Mouse (Mus musculus) spleen, adult 12 weeks (tissue): ENCODE data around the gene Faah.

Source experiments
- DNase-seq: peaks from one replicate; pipeline ENCODE4 v3.0.0; 2022; ENCODE audit warnings: low spot score

Gene Faah

GRCm38 (mm10) chr4:116000671-116001070, 17.1 kb downstream of the Faah start:
- no peak for DNase-seq

DNA sequence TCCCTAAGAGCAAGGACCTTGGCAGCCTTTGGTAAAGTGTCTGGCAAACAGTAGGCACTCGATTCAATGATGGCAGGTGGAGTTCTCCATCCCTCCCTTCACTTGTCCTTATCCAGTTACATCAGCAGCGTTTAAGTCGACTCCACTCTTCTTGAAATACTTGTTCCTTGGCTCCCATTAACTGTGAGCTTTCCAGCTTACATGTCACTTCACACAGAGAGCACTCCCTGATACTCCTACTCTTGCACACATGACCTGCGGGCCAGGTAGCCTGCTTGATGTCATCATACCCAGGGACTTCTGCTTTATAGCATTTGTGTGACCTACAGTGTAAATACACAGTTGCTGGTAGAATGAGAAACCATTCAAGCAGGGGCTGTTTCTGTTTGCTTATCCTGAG, 21.0 kb downstream of the Faah start:
- DNase-seq, result no peak

DNA sequence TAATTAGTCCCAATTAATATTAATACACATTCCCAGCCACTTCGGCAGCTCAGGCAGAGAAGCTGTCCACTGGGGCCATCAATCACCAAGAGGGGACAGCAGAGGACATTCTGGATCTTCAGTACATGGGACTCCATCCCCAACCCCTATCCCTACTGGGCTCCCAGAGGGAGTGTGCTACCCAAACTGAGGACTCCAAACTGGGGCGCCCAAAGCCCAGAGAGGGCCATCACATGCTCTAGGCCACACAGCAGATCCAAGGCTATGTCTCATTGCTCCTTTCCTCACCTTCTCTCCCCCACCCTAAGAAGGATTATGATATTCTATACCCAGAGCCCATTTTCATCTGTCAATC, 22.4 kb downstream of the Faah start:
- DNase-seq, result no peak

DNA sequence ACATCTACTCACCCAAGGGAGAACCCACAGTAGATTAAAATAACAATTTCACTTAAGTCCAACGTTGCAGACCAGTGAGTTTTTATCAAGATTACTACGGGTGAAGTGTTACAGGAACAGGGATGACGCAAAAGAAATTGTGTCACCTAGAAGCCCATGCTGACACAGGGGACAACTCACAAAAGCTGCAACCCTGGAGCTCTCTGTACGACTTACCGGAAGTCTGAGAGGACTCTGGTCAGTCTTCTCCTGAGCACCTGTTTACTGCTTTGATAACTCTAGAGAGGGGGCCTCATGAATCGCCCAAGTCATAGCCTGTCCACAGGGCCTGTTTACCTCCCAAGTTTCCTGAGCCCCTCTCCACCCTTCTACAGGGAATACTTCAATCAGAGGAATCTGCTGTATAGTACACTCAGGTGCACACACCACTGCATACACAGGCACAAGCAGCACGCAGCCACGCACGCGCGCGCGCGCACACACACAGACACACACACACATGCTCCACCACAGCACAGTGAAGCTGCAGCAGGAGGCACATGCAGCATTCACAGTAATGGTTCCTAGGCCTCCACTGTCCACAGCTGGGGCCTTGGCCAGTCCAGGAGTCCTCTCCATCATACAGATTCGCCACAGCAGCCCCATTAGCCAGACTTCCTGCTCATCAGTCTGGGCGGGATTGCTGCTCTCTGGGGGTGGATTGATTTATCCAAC, 22.9 kb downstream of the Faah start:
- DNase-seq, result no peak

DNA sequence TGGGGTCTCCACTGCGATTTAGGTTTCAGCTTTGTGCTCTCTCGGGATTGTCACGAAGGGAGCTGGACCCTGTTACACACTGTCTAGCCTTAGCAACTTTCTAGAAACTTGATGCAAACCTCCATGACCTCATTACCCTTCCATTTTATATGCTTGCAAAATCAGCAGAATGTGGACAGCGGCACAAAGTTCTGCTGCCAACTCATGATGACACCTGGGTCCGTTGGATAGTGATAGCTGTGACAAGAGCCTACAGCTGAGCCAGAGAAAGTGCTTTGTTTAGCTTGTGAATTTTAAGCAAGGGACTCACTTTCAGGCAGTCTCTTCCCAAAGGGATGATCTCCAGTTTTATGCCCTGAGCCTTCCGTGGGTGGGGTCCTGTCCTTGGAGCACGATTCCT, 28.3 kb downstream of the Faah start:
- no peak for DNase-seq

DNA sequence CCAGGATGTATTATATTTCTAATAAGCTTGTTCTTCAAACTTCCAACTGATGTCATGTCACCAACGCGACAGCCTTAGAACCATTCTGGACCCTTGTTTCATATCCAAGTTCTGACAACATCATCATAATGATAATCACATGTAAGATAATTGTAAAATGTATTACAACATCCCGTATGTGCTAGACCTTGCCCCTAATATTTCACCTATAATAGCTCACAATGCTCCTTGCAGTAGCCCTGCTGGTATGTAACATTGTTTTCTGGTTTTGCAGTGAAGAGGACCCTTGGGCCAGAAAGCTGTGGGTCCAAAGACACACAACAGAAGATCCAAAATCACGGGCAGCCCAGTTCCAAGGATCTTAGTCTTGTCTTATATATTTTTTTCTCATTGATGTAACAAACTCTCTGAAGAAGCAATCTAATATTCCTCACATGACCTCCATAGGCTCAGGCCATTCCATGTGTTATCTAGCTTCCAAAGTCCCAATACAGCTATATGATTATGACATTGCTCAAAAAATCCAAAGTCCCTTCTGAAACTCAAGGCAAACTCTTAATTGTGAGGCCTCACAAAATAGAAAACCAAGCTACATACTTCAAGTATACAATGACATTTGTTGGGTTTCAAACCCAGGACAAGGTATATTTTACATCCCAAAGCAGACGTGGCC, 29.7 kb downstream of the Faah start:
- DNase-seq, result no peak

DNA sequence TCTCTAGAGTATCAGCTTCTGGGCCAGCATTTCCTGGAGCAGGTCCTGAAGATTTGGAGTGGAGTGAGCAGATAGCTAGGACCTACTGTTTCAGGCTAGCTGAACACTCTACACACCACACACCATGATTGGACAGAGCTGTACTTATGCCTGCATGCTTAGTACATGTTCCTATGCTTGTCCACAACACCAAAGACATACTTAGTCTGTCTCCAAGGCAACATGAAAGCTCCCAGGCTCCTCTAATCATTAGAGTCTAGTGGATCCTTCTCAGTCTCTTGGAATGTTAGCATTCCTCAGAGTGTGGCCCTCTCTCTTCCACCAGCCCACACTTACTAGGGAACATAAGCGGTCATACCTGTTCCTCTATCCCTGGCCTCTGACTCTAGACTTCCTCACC, 30.3 kb downstream of the Faah start:
- no peak for DNase-seq

DNA sequence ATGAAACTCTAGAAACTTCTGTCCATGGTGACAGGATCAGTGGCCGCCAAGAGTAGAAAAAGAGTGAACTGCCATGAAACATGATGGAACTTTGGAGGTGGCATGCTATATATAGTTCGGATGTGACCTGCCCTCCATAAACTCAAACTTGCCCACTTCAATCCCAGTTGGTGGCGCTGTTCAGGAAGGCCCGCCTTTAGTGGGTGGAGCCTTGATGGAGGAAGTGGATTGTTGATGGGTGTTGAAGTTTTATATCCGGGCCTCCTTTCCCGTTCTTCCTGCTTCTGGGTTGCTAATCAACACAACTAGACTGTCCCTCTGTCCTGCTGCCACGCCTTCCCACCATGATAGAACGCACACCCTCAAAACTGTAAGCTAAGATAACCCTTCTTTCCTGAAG, 32.8 kb downstream of the Faah start:
- no peak for DNase-seq

- DNase-seq, result peak; percentile 55
Measured at GRCm38 (mm10) chr4:115984111-115984510, 33.6 kb downstream of the Faah start.

GRCm38 (mm10) chr4:115980676-115981075, 37.0 kb downstream of the Faah start:
- DNase-seq, result no peak

GRCm38 (mm10) chr4:115979437-115979836, 38.3 kb downstream of the Faah start:
- DNase-seq, result no peak

DNA sequence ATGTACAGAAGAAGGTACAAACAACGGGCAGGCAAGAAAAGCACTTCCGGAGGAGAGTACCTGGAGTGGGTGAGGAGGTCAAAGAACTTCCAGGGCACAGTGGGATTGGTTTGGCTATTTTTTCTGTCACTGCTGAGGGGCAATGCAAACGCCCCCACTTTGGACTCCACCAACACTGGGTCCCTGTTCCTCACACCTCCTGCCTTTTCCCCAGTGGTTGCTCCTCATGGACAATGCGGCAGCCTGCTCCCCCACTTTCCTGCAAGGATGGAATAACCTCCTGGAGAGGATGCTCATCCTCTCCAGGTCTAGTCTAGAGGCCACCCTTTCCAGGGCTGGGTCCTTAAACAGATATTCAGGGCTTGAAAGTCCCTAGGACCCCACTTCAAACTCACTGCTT, 38.8 kb downstream of the Faah start:
- DNase-seq, result no peak

DNA sequence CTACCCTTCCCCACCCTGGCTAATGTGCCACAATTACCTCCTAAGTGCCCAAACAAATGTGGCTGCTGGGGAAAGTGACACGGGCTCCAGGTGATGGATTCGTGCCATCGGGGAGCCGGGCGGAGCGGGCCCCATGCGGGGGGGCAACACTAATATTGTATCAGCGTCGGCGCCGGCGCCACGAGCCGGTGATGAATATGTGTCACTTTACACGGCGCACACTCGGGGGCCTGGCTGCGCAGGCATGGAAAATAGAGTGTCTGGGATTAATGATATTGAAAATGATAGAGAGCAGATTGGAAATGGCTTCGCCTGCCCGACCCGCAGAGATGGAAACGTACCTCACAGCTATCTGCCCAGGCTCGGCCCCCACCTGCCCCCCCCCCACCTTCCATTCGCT, 45.2 kb downstream of the Faah start:
- no peak for DNase-seq

GRCm38 (mm10) chr4:115964446-115964845, 53.3 kb downstream of the Faah start:
- no peak for DNase-seq

DNA sequence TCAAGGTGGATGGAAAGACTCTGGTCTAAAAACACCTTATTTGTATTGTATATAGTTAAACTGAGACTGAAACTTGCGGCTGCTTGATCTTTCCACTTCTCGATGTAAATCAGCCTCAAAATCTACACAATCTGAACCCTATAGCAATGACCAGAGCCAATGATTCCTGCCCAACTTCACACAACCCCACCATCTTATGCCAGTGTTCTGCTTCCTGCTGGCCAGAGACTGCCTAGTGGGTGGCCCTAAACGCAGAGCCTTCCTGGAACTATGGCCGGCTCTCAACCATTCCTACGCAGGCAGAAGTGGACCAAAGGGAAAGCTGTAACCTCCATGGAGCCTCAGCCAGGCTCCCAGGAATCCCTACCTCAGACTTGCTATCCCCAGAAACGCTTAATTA, 54.0 kb downstream of the Faah start:
- DNase-seq, result no peak

DNA sequence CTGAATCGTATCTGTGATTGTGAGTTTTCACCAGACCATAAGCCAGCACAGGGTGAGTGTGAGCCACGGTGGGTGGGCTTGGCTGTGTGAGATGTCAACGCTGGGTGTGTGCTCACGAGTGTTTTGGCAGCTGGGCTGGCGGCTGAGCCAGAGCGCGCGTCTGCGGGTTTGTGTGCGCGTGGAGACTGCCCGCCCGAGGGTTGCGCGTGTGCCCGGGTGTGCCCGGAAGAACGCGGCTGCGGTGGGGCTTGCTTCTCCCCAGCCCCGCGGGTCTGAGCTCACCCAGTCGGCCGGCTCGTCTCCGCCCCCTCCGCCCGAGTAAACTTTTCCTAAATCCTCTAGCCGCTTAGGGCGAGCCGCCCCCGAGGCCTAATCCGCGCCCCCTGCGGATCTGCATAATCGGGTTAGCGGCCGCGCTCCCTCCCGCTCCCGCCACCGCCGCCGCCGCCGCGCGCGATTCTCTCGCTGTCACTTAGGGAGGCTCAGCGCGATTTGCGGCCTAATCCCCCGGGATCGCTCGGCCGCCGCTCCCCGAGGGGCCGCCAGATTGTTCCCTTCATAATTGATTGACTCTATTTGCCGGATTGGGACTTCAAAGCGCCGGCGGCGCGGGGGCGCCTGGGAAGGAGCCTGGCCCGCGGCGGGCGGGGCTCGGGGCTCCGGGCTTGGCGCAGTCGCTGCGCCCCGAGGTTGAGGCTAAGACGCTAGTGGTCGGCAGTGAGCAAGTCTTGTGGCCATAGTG, 54.9 kb downstream of the Faah start:
- no peak for DNase-seq

DNA sequence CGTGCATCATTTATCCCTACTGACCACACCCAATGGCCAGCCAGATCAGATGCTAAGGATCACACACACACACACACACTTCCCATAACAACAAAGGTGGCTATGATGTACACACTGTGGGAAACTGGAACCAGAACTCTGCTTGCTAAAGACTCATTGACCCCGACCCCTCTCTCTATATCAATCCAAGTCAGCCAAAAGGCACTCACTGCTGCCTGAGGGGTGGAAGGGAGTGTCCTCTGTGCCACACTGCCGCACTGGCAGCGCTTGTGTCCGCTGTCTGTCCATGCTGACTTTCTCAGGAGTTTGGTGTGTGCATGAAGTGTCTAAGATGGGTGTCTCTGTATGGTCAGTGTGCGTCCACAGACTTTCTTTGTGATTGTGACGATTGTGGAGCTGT, 55.7 kb downstream of the Faah start:
- no peak for DNase-seq

DNA sequence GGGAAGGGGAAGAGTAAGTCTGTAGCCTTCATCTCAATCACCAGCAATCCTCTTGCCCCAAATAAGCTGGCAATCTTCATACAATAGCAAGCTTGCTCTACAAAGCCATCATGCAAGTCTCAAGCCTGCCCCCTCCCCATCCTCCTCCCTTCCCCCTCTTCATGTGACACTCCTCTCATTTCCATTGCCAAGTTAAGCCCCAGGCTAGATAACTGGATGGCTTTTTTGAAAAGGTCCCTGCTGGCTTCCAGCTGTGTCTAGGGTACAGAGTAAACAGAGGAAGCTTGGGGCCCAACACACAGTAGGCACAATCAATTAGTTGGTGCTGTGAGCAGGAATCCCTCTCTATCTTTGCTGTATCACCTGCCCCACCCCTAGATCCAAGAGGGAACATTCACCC, 58.2 kb downstream of the Faah start:
- no peak for DNase-seq

GRCm38 (mm10) chr4:115955494-115955775, 62.3 kb downstream of the Faah start:
- no peak for DNase-seq

GRCm38 (mm10) chr4:115954656-115955493, 62.9 kb downstream of the Faah start:
- no peak for DNase-seq

GRCm38 (mm10) chr4:115953559-115953958, 64.2 kb downstream of the Faah start:
- no peak for DNase-seq

GRCm38 (mm10) chr4:115952758-115953157, 65.0 kb downstream of the Faah start:
- peak; percentile 32 for DNase-seq
